9 mouse cellular contexts compared by ENCODE assay signal in genomic region chr10:127332211-127332874, GRCm38 (mm10). TPM values are rescaled to one million over a fixed set of nuclear protein-coding genes. Genes with fewer than 3 reads are reported as not detected.
DNase-seq lines count a peak whose midpoint lies in the region; ATAC-seq lines count a peak whose summit lies in the region.
"Had no signal": no experiment of that assay in that cellular context is flagged by ENCODE, and none has a peak within 500 bp of the region (broad histone marks: within the 10 kb centered on the region; RNA-seq: fewer than 3 reads in every experiment).

No protein-coding gene starts in this region.

- H3K9me3 ChIP-seq in heart, embryonic 15.5 days (replicated peaks), result no peaks in the 10 kb centered on the region
- no peaks in the 10 kb centered on the region for H3K9me3 ChIP-seq in hindbrain, embryonic 12.5 days (replicated peaks)
- no peaks in the 10 kb centered on the region for H3K9me3 ChIP-seq in midbrain, embryonic 12.5 days

- H3K36me3 ChIP-seq in heart, embryonic 15.5 days, result no peaks in the 10 kb centered on the region
- no peaks in the 10 kb centered on the region for H3K36me3 ChIP-seq in hindbrain, embryonic 12.5 days
- H3K36me3 ChIP-seq in midbrain, embryonic 12.5 days, result no peaks in the 10 kb centered on the region

- peaks cover 73% of the 10 kb centered on the region for H3K27me3 ChIP-seq in heart, embryonic 15.5 days
- H3K27me3 ChIP-seq in hindbrain, embryonic 12.5 days, result peaks cover 48% of the 10 kb centered on the region
- H3K27me3 ChIP-seq in midbrain, embryonic 12.5 days, result peaks cover 37% of the 10 kb centered on the region

- ATAC-seq in heart, embryonic 15.5 days (replicated peaks; ENCODE audit: insufficient number of reproducible peaks, insufficient read depth, low FRiP score, low read depth), result no peak
- ATAC-seq in hindbrain, embryonic 12.5 days (ENCODE audit: low FRiP score), result 0 out of 2 replicates have a peak, but pooled peaks have one; percentile 24
- peak; percentile 41; the same call in 1 of the 2 replicates for ATAC-seq in midbrain, embryonic 12.5 days (ENCODE audit: low FRiP score, low read depth)
- ATAC-seq: Patski had no signal

- peak overlapping the region; percentile 44; the same call in 1 of the 2 replicates for H3K4me2 ChIP-seq in heart, embryonic 15.5 days
- H3K4me2 ChIP-seq in hindbrain, embryonic 12.5 days (replicated peaks), result peak overlapping the region; percentile 46
- H3K4me2 ChIP-seq in midbrain, embryonic 12.5 days (replicated peaks), result peak overlapping the region; percentile 46

- no peak overlapping the region for H3K27ac ChIP-seq in heart, embryonic 15.5 days
- H3K27ac ChIP-seq in hindbrain, embryonic 12.5 days, result no peak overlapping the region
- no peak overlapping the region for H3K27ac ChIP-seq in midbrain, embryonic 12.5 days (replicated peaks)

- WGBS in heart, embryonic 15.5 days, result 42% methylated on average over 31 of the region's 31 CpGs
- 32% methylated on average over 31 of the region's 31 CpGs for WGBS in hindbrain, embryonic 12.5 days
- 33% methylated on average over 30 of the region's 31 CpGs for WGBS in midbrain, embryonic 12.5 days

- H3K4me1 ChIP-seq in heart, embryonic 15.5 days (replicated peaks), result peaks cover 5% of the 10 kb centered on the region
- peaks cover 3% of the 10 kb centered on the region; the same call in 1 of the 2 replicates for H3K4me1 ChIP-seq in hindbrain, embryonic 12.5 days
- H3K4me1 ChIP-seq in midbrain, embryonic 12.5 days, result no peaks in the 10 kb centered on the region; the same call in 1 of the 2 replicates

- no peak for DNase-seq in heart, postnatal 4 days
- peak; percentile 89 for DNase-seq in ZHBTc4 (ENCODE audit: low read depth, low spot score)
- DNase-seq in ovary, postnatal 14 days (ENCODE audit: low spot score), result no peak
- DNase-seq in layer of hippocampus, adult 11-12 months (ENCODE audit: low spot score), result no peak
- no peak for DNase-seq in urinary bladder, postnatal 25 days (ENCODE audit: low spot score)

- H3K4me3 ChIP-seq in heart, embryonic 15.5 days, result no peak overlapping the region
- peak overlapping the region; percentile 16; the same call in 1 of the 2 replicates for H3K4me3 ChIP-seq in hindbrain, embryonic 12.5 days
- H3K4me3 ChIP-seq in midbrain, embryonic 12.5 days, result peak overlapping the region; percentile 27

- H3K9ac ChIP-seq in heart, embryonic 15.5 days, result no peak overlapping the region
- peak overlapping the region; percentile 32; the same call in 1 of the 2 replicates for H3K9ac ChIP-seq in hindbrain, embryonic 12.5 days
- H3K9ac ChIP-seq in midbrain, embryonic 12.5 days (replicated peaks), result no peak overlapping the region; the same call in 1 of the 2 replicates

RNA-seq across cellular contexts. Expression of gene Gli1, which starts 9.4 kb away (rescaled TPM):
- 0.58 and 1.5 TPM in 2 replicates for polyA plus RNA-seq in heart, embryonic 15.5 days (2015; fragmentation: Nextera tagmentation; extraction: Ambion mirVana)
- total RNA-seq in heart, postnatal 4 days (2021), result 1 to 10 TPM; 4.0 to 4.1 TPM
- polyA plus RNA-seq in hindbrain, embryonic 12.5 days (2016; fragmentation: Nextera tagmentation; extraction: Ambion mirVana), result 3.7 and 4.8 TPM in 2 replicates
- 3.7 and 4.1 TPM in 2 replicates for polyA plus RNA-seq in midbrain, embryonic 12.5 days (2016; fragmentation: Nextera tagmentation; extraction: Ambion mirVana)

RNA-seq across cellular contexts. Expression of gene Arhgap9, which starts 10.6 kb away (rescaled TPM):
- polyA plus RNA-seq in heart, embryonic 15.5 days (2015; fragmentation: Nextera tagmentation; extraction: Ambion mirVana), result 2.0 and 11.0 TPM in 2 replicates
- 1 to 10 TPM; 2.0 to 2.9 TPM for total RNA-seq in heart, postnatal 4 days (2021)
- 2.0 and 2.2 TPM in 2 replicates for polyA plus RNA-seq in hindbrain, embryonic 12.5 days (2016; fragmentation: Nextera tagmentation; extraction: Ambion mirVana)
- 0.86 and 1.1 TPM in 2 replicates for polyA plus RNA-seq in midbrain, embryonic 12.5 days (2016; fragmentation: Nextera tagmentation; extraction: Ambion mirVana)
- polyA plus RNA-seq: Patski had no signal

RNA-seq across cellular contexts. Expression of gene Mars, which starts 20.8 kb away (rescaled TPM):
- polyA plus RNA-seq in heart, embryonic 15.5 days (2015; fragmentation: Nextera tagmentation; extraction: Ambion mirVana), result 75.4 and 78.4 TPM in 2 replicates
- 10 to 100 TPM; 49.6 to 50.1 TPM for total RNA-seq in heart, postnatal 4 days (2021)
- 142 and 152 TPM in 2 replicates for polyA plus RNA-seq in hindbrain, embryonic 12.5 days (2016; fragmentation: Nextera tagmentation; extraction: Ambion mirVana)
- polyA plus RNA-seq in midbrain, embryonic 12.5 days (2016; fragmentation: Nextera tagmentation; extraction: Ambion mirVana), result 156 and 166 TPM in 2 replicates

RNA-seq across cellular contexts. Expression of gene Inhbe, which starts 21.9 kb away (rescaled TPM):
- polyA plus RNA-seq in heart, embryonic 15.5 days (2015; fragmentation: Nextera tagmentation; extraction: Ambion mirVana), result 0.03 TPM in 1 of 2 replicates, not detected in the other
- total RNA-seq in heart, postnatal 4 days (2021), result not detected
- polyA plus RNA-seq in hindbrain, embryonic 12.5 days (2016; fragmentation: Nextera tagmentation; extraction: Ambion mirVana), result 0.08 TPM in 1 of 2 replicates, not detected in the other
- not detected in 2 replicates for polyA plus RNA-seq in midbrain, embryonic 12.5 days (2016; fragmentation: Nextera tagmentation; extraction: Ambion mirVana)

RNA-seq across cellular contexts. Expression of gene Inhbc, which starts 37.9 kb away (rescaled TPM):
- polyA plus RNA-seq in heart, embryonic 15.5 days (2015; fragmentation: Nextera tagmentation; extraction: Ambion mirVana), result 0.10 TPM in 1 of 2 replicates, not detected in the other
- not detected for total RNA-seq in heart, postnatal 4 days (2021)
- not detected in 2 replicates for polyA plus RNA-seq in hindbrain, embryonic 12.5 days (2016; fragmentation: Nextera tagmentation; extraction: Ambion mirVana)
- polyA plus RNA-seq in midbrain, embryonic 12.5 days (2016; fragmentation: Nextera tagmentation; extraction: Ambion mirVana), result not detected in 2 replicates
- polyA plus RNA-seq: Patski had no signal
